ENCODE assay signal across 2 mouse cellular contexts in the genomic region with DNA sequence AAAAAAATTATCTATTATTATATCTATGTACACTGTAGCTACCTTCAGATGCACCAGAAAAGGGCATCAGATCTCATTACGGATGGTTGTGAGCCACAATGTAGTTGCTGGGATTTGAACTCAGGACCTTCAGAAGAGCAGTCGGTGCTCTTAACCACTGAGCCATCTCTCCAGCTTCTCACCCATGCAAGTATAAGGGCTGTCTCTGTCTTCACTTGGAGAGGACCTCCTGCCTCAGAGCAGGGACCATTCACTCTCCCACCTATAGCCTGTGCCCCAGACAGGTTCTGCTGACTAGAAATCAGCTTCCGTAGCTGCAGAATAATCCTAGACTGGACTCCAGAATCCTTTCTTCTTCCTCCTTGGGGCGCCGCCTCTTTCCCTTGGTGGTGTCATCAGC.
TF ChIP-seq lines count a peak whose summit lies in the region.

No protein-coding gene starts in this region.

TF ChIP-seq in CH12.LX, 34 proteins besides CTCF, POLR2A, EP300 and RAD21:
- TF ChIP-seq UBTF (IDR thresholded peaks at IDR 0.05; ENCODE audit: low read depth, low read length) (no peak), MAX (IDR thresholded peaks at IDR 0.05; ENCODE audit: low read length) (no peak), E2F4 (IDR thresholded peaks at IDR 0.05; ENCODE audit: insufficient replicate concordance, low read depth, low read length) (no peak), SMC3 (IDR thresholded peaks at IDR 0.05; ENCODE audit: low read depth, low read length) (no peak), TBP (conservative IDR thresholded peaks at IDR 0.05; ENCODE audit: low read depth, low read length) (0 out of 2 replicates have a peak, but pooled peaks have one; percentile 67)

TF ChIP-seq in MEL, 35 proteins besides CTCF, POLR2A, EP300 and RAD21:
- TF ChIP-seq MEF2A (IDR thresholded peaks at IDR 0.05; ENCODE audit: extremely low read depth, insufficient replicate concordance, low read depth, low read length, poor library complexity, severe bottlenecking) (no peak), TBP (IDR thresholded peaks at IDR 0.05; ENCODE audit: low read depth, low read length) (peak; percentile 96), SIN3A (IDR thresholded peaks at IDR 0.05; ENCODE audit: low read length) (no peak), CHD1 (IDR thresholded peaks at IDR 0.05; ENCODE audit: low read depth, low read length) (no peak)
TF ChIP-seq in MEL: peak in this region for 1.
